Mouse (Mus musculus) liver, embryonic 15.5 days (tissue): ENCODE data around the gene Rasgrp3. TPM values are rescaled to one million over a fixed set of nuclear protein-coding genes. Genes with fewer than 3 reads are reported as not detected.

Source experiments
- ATAC-seq: fragments of 200-750 bp; cut with Nextera tagmentation; 2 replicates; pipeline ENCODE4 v1.8.0; 2017; ENCODE audit warnings: moderate number of reproducible peaks, mild to moderate bottlenecking, moderate library complexity; ENCODE audit not compliant: insufficient read depth
- H3K27ac ChIP-seq: fragments of 300-500 bp; sonication (generic); replicated peaks from 2 replicates; pipeline ENCODE4 v1.5.1; 2015; ENCODE audit warnings: mild to moderate bottlenecking, inconsistent platforms
- H3K27me3 ChIP-seq: fragments of 300-500 bp; sonication (generic); 2 replicates; pipeline ENCODE4 v1.6.1; 2015; ENCODE audit warnings: mild to moderate bottlenecking, inconsistent platforms
- H3K36me3 ChIP-seq: fragments of 300-500 bp; sonication (generic); replicated peaks from 2 replicates; pipeline ENCODE4 v1.6.1; 2015; ENCODE audit warnings: moderate library complexity, mild to moderate bottlenecking, inconsistent platforms
- H3K4me1 ChIP-seq: fragments of 300-500 bp; sonication (generic); replicated peaks from 2 replicates; pipeline ENCODE4 v1.6.1; 2015; ENCODE audit warnings: inconsistent platforms
- H3K4me2 ChIP-seq: fragments of 300-500 bp; sonication (generic); 2 replicates; pipeline ENCODE4 v1.6.1; 2015; ENCODE audit warnings: moderate library complexity, mild to moderate bottlenecking, inconsistent platforms
- H3K4me3 ChIP-seq: fragments of 300-500 bp; sonication (generic); replicated peaks from 2 replicates; pipeline ENCODE4 v1.5.1; 2015; ENCODE audit warnings: mild to moderate bottlenecking, inconsistent platforms
- H3K9ac ChIP-seq: fragments of 300-500 bp; sonication (generic); 2 replicates; pipeline ENCODE4 v1.6.1; 2015; ENCODE audit warnings: moderate library complexity, mild to moderate bottlenecking, inconsistent platforms
- H3K9me3 ChIP-seq: fragments of 300-500 bp; sonication (generic); replicated peaks from 2 replicates; pipeline ENCODE4 v1.6.1; 2016; ENCODE audit warnings: inconsistent platforms
- WGBS: fragments of 180-500 bp; shearing (Covaris S2); methylation state at CpG from one replicate; pipeline ENCODE4 v1.1.7; 2015; ENCODE audit warnings: mixed read lengths; ENCODE audit not compliant: insufficient replicate concordance; 5-methylcytosine and 5-hydroxymethylcytosine counted together
- polyA plus RNA-seq: library from polyadenylated mRNA; unstranded; fragments of >200 nt; fragmentation: Nextera tagmentation; extraction: Ambion mirVana; gene quantifications from 2 replicates; pipeline ENCODE4 v1.2.1, GENCODE M21; 2015

Gene Rasgrp3
- polyA plus RNA-seq, 1 experiment from 2014 or later = 2.9 TPM

DNA sequence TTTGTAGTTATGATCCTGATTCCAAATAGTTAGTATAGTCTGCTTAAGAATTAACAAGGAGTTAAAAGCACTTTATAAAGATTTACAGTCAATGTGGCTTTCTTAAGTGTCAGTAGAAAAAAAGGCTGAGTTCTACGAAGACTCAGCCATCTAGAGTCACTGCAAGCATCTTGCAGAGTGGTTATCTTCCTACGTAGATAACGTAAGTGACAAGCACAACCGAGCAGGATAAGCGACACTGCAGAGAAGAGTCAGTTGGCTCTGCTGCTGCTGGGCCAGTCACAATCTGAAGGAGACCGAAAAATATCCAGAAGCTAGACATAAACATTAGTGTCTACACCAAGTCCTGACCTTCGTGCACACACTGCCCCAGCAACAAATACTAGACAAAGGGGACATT is 107.7 kb downstream of the Rasgrp3 start:
- H3K27ac ChIP-seq = no peak overlapping the region
- peaks cover 21% of the 10 kb centered on the region for H3K4me1 ChIP-seq
- 0 out of 2 replicates have a peak, but pooled peaks have one; percentile 15 for ATAC-seq
- peaks cover 57% of the 10 kb centered on the region for H3K36me3 ChIP-seq
- no peak overlapping the region for H3K4me3 ChIP-seq
- no peaks in the 10 kb centered on the region for H3K9me3 ChIP-seq
- 12% methylated on average over 7 of the region's 7 CpGs for WGBS
- H3K9ac ChIP-seq = no peak overlapping the region
- H3K4me2 ChIP-seq = no peak overlapping the region
- H3K27me3 ChIP-seq = no peaks in the 10 kb centered on the region

- Histone ChIP-seq H3K27me3 (no peaks in the 10 kb centered on the region), H3K4me3 (no peak overlapping the region), H3K36me3 (peaks cover 49% of the 10 kb centered on the region), H3K4me2 (no peak overlapping the region), H3K4me1 (peaks cover 23% of the 10 kb centered on the region), H3K9ac (no peak overlapping the region), H3K27ac (no peak overlapping the region), H3K9me3 (no peaks in the 10 kb centered on the region)
- no peak; the same call in 1 of the 2 replicates for ATAC-seq
- 33% methylated on average over 7 of the region's 7 CpGs for WGBS
These were observed 108.6 kb downstream of the Rasgrp3 start for GRCm38 (mm10) chr17:75544262-75544661.

- Histone ChIP-seq H3K36me3 (peaks cover 17% of the 10 kb centered on the region), H3K27me3 (no peaks in the 10 kb centered on the region), H3K4me2 (peak overlapping the region; percentile 90), H3K27ac (peak overlapping the region; percentile 61; the same call in 1 of the 2 replicates), H3K4me3 (peak overlapping the region; percentile 76), H3K9ac (peak overlapping the region; percentile 76), H3K4me1 (peaks cover 26% of the 10 kb centered on the region), H3K9me3 (no peaks in the 10 kb centered on the region)
- WGBS = 29% methylated on average over 11 of the region's 11 CpGs
- ATAC-seq = no peak
These were observed 115.2 kb downstream of the Rasgrp3 start for GRCm38 (mm10) chr17:75550771-75551413.

DNA sequence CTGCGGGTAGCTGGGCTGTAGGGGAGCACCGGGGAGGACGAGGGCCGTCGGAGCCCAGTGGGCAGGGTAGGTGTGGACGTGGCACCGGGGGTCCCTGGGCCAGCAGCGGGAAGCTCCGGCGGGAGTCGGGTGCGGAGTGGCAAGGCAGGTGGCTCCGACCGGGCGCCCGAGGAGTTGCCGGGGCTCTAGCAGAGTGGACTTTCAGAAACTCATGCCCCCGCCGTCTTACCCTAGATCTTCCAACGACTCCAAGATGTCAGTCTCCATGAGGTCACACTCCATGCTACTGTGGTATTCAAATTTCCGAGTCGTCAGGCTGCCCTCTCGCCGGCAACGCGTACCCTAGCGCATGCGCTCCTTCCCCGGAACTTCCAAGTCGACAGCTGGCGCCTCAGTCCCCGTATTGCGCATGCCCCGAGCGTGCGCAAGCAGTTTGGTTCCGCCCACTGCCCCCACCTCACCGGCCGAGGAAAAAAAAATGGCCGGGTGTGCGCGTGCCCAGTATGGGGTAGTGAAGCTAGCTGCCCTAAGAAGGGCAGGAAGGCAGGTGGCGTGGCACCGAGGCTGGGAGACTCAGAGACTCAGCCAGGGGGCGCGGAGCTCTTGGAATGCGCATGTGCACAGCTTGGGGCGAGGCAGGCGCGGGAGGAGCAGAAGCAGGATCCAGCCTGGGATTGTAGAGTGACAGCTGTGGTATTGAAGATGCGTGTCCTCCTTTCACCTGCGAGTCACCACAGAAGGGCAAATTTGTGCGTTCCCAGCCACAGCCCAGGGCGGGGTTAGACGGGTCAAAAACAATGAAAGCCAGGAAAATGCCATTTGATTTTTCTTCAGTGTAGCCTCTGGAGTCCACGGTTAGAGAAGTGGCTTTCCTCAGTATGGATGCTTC is 116.1 kb downstream of the Rasgrp3 start, which contains the start of gene Fam98a:
Gene Fam98a, minus strand, starts transcription at position 435 of the 889 bp plus-strand sequence.
- WGBS = under 1% methylated on average over 56 of the region's 56 CpGs
- peaks cover 26% of the 10 kb centered on the region for H3K4me1 ChIP-seq
- H3K27ac ChIP-seq = peak within 1 kb of the TSS; percentile 61
- peak within 1 kb of the TSS; percentile 76 for H3K9ac ChIP-seq
- peak within 1 kb of the TSS; percentile 90 for H3K4me2 ChIP-seq
- H3K27me3 ChIP-seq = no peaks in the 10 kb centered on the region
- peak within 1 kb of the TSS; percentile 76 for H3K4me3 ChIP-seq
- no peaks in the 10 kb centered on the region for H3K9me3 ChIP-seq
- peak; percentile 97 for ATAC-seq
- peaks cover 8% of the 10 kb centered on the region for H3K36me3 ChIP-seq

- Histone ChIP-seq H3K4me3 (no peak overlapping the region), H3K9ac (no peak overlapping the region), H3K4me2 (no peak overlapping the region), H3K27ac (no peak overlapping the region), H3K27me3 (no peaks in the 10 kb centered on the region), H3K4me1 (peaks cover 6% of the 10 kb centered on the region), H3K9me3 (no peaks in the 10 kb centered on the region), H3K36me3 (no peaks in the 10 kb centered on the region)
- no peak for ATAC-seq
- WGBS = 56% methylated on average over 3 of the region's 3 CpGs
These were observed 121.3 kb downstream of the Rasgrp3 start for GRCm38 (mm10) chr17:75557031-75557430.

DNA sequence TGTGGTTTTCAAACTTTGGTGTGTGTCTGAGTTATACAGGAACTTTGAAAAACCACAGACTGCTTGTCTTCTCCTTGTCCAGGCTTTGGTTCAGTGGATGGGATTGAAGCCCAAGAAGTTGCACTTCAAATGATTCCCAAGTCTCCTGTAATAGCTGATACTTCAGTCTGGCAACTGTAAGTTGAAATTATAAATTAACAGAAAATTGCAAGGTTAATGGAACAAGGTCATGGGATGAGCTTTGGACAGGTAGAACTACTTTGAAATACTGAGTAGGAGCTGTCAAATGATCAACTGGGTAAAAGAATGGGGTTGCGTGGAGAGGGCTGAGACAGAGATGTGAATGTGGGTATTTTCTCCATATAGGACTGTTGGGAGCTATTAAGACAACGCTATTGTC is 122.3 kb downstream of the Rasgrp3 start:
- WGBS = 78% methylated on average over 2 of the region's 2 CpGs
- H3K36me3 ChIP-seq = no peaks in the 10 kb centered on the region
- ATAC-seq = no peak

DNA sequence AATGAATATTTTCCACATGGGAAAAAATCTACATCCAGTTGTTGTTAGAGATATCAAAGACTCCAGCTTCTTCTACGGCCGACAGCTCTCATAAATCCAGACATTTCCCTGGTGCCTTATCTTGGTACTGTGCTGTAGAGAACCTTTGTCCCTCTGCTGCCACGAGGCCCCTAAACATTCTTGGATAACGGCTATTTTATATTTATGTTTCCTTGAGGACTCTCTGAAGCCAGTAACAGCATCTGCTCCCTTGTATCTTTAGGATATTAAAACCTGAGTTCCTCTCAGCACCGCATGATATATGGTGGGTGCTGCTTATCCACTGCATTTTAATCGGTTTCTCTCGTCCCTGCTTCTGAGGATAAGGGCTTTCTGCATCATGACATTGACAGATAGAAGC is 139.9 kb downstream of the Rasgrp3 start:
- H3K27ac ChIP-seq = no peak overlapping the region
- no peaks in the 10 kb centered on the region for H3K27me3 ChIP-seq
- no peaks in the 10 kb centered on the region for H3K36me3 ChIP-seq
- WGBS = 52% methylated on average over 7 of the region's 7 CpGs
- no peaks in the 10 kb centered on the region for H3K4me1 ChIP-seq
- H3K9ac ChIP-seq = no peak overlapping the region
- no peaks in the 10 kb centered on the region for H3K9me3 ChIP-seq
- H3K4me3 ChIP-seq = no peak overlapping the region
- ATAC-seq = no peak
- H3K4me2 ChIP-seq = no peak overlapping the region

More for the DNA sequence above, 122.3 kb downstream of the Rasgrp3 start:
- no peaks in the 10 kb centered on the region for H3K9me3 ChIP-seq
- H3K27ac ChIP-seq = no peak overlapping the region
- no peak overlapping the region for H3K4me2 ChIP-seq
- no peaks in the 10 kb centered on the region for H3K27me3 ChIP-seq
- H3K4me3 ChIP-seq = no peak overlapping the region
- no peak overlapping the region for H3K9ac ChIP-seq
- H3K4me1 ChIP-seq = no peaks in the 10 kb centered on the region

Other genes with a start within 250 kb of the Rasgrp3 start
- 14.5 and 14.8 TPM in 2 replicates for gene Fam98a, start 116.0 kb downstream of the Rasgrp3 start, polyA plus RNA-seq